Mouse (Mus musculus) liver, embryonic 14.5 days (tissue): ENCODE data around the gene Hist1h3f. TPM values are rescaled to one million over a fixed set of nuclear protein-coding genes. Genes with fewer than 3 reads are reported as not detected.

Experiments used
- ATAC-seq: fragments of 200-750 bp; cut with Nextera tagmentation; 2 replicates; pipeline ENCODE4 v1.8.0; 2017; ENCODE audit warnings: moderate number of reproducible peaks, mild to moderate bottlenecking, moderate library complexity; ENCODE audit not compliant: insufficient read depth
- DNase-seq, 3 experiments: peaks; one replicate each; pipeline ENCODE4 v3.0.0-alpha.2; 2012 to 2013; ENCODE audit warnings: low read depth in 3 of 3, low spot score in 3 of 3
- H3K27ac ChIP-seq: fragments of 300-500 bp; sonication (generic); 2 replicates; pipeline ENCODE4 v1.5.1; 2014; ENCODE audit warnings: moderate library complexity, mild to moderate bottlenecking, control low read depth, inconsistent platforms
- H3K27me3 ChIP-seq: fragments of 300-500 bp; sonication (generic); 2 replicates; pipeline ENCODE4 v1.6.1; 2014; ENCODE audit warnings: mild to moderate bottlenecking, low read length, moderate library complexity; ENCODE audit not compliant: control insufficient read depth, insufficient read depth
- H3K36me3 ChIP-seq: fragments of 300-500 bp; sonication (generic); replicated peaks from 2 replicates; pipeline ENCODE4 v1.6.1; 2014; ENCODE audit warnings: low read depth; ENCODE audit not compliant: control insufficient read depth, insufficient read depth
- H3K4me1 ChIP-seq, 2 experiments: fragments of 200-500 bp in 1 of 2; fragments of 300-500 bp in 1 of 2; sonication (generic) in 1 of 2; replicated peaks; 2 replicates each; pipeline ENCODE4 v1.6.1; 2012 to 2014; ENCODE audit warnings: antibody characterized with exemption in 1 of 2, inconsistent platforms in 1 of 2, low read length in 1 of 2; ENCODE audit not compliant: control insufficient read depth in 2 of 2, insufficient read depth in 2 of 2
- H3K4me2 ChIP-seq: fragments of 300-500 bp; sonication (generic); 2 replicates; pipeline ENCODE4 v1.6.1; 2014; ENCODE audit warnings: low read depth, mild to moderate bottlenecking, control low read depth, moderate library complexity
- H3K4me3 ChIP-seq, 2 experiments: fragments of 200-500 bp in 1 of 2; fragments of 300-500 bp in 1 of 2; sonication (generic) in 1 of 2; 2 replicates each; pipeline ENCODE4 v1.5.1; 2012 to 2014; ENCODE audit warnings: low read depth in 2 of 2, low read length in 2 of 2, mild to moderate bottlenecking in 2 of 2, control low read depth in 1 of 2, inconsistent platforms in 1 of 2, moderate library complexity in 1 of 2; ENCODE audit not compliant: insufficient read depth in 1 of 2
- H3K9ac ChIP-seq: fragments of 300-500 bp; sonication (generic); replicated peaks from 2 replicates; pipeline ENCODE4 v1.6.1; 2014; ENCODE audit warnings: mild to moderate bottlenecking, control low read depth, moderate library complexity
- H3K9me3 ChIP-seq: fragments of 300-500 bp; sonication (generic); 2 replicates; pipeline ENCODE4 v1.6.1; 2016; ENCODE audit warnings: low read length, mixed read lengths; ENCODE audit not compliant: control insufficient read depth
- CTCF ChIP-seq: IDR thresholded peaks from 2 replicates; pipeline ENCODE4 v1.5.1; 2016; ENCODE audit warnings: antibody characterized with exemption, low read depth, control low read depth
- EP300 ChIP-seq: IDR thresholded peaks from 2 replicates; pipeline ENCODE4 v1.6.1; 2016; ENCODE audit warnings: antibody characterized with exemption, low read depth
- WGBS: fragments of 180-500 bp; shearing (Covaris S2); extraction: QIAGEN DNeasy Blood & Tissue Kit; methylation state at CpG from one replicate; pipeline ENCODE4 v1.1.7; 2014; ENCODE audit not compliant: insufficient replicate concordance; 5-methylcytosine and 5-hydroxymethylcytosine counted together
- polyA plus RNA-seq, 2 experiments: library from polyadenylated mRNA; depleted of rRNA in 1 of 2; stranded (reverse) in 1 of 2; unstranded in 1 of 2; fragments of >200 nt; fragmentation: Nextera tagmentation in 1 of 2; extraction: Ambion mirVana in 1 of 2; gene quantifications; 2 replicates each; pipeline versions ENCODE4 v1.2.1 to v1.2.3; 2012 to 2014

Gene Hist1h3f
- polyA plus RNA-seq, 2 experiments, result 1.1 to 5.1 TPM

- ATAC-seq (no peak), DNase-seq (no peak)
- peak overlapping the region; percentile 60 to 64 for H3K4me3 ChIP-seq
- peak overlapping the region; percentile 57 for H3K27ac ChIP-seq
- H3K9ac ChIP-seq, result peak overlapping the region; percentile 49
- peaks cover 7 to 19% of the 10 kb centered on the region in 2 experiments for H3K4me1 ChIP-seq
- TF ChIP-seq EP300 (no peak), CTCF (no peak)
- WGBS, result 0% methylated on average over 6 of the region's 6 CpGs
- H3K4me2 ChIP-seq, result peak overlapping the region; percentile 99
- no peaks in the 10 kb centered on the region for H3K9me3 ChIP-seq
- H3K36me3 ChIP-seq, result no peaks in the 10 kb centered on the region
- H3K27me3 ChIP-seq, result no peaks in the 10 kb centered on the region
Measured at GRCm38 (mm10) chr13:23518295-23518603, 25.6 kb upstream of the Hist1h3f start.

GRCm38 (mm10) chr13:23518885-23519284 lies 25.0 kb upstream of the Hist1h3f start:
- Histone ChIP-seq H3K36me3 (no peaks in the 10 kb centered on the region), H3K4me1 (peaks cover 7 to 19% of the 10 kb centered on the region in 2 experiments), H3K9me3 (no peaks in the 10 kb centered on the region), H3K4me2 (peak overlapping the region; percentile 99), H3K4me3 (peak overlapping the region; percentile 45 to 64; a peak in 3 of 4 replicates), H3K27ac (peak overlapping the region; percentile 77), H3K9ac (peak overlapping the region; percentile 49), H3K27me3 (no peaks in the 10 kb centered on the region)
- peak; percentile 73 to 83 (median 75) for DNase-seq
- peak; percentile 66 for ATAC-seq
- 0% methylated on average over 6 of the region's 6 CpGs for WGBS
- TF ChIP-seq EP300, result no peak
- no peak for TF ChIP-seq CTCF

- peak; percentile 26; the same call in 1 of the 2 replicates for TF ChIP-seq EP300
- TF ChIP-seq CTCF, result no peak
- Histone ChIP-seq H3K9me3 (no peaks in the 10 kb centered on the region), H3K4me2 (peak overlapping the region; percentile 99), H3K27me3 (no peaks in the 10 kb centered on the region), H3K4me3 (peak overlapping the region; percentile 45 to 64), H3K9ac (peak overlapping the region; percentile 42), H3K4me1 (peaks cover 7 to 19% of the 10 kb centered on the region in 2 experiments), H3K27ac (peak overlapping the region; percentile 77), H3K36me3 (no peaks in the 10 kb centered on the region)
- WGBS, result under 1% methylated on average over 10 of the region's 10 CpGs
- ATAC-seq (peak; percentile 54), DNase-seq (peak in 2 of 3 experiments; percentile 73 to 78)
Measured at GRCm38 (mm10) chr13:23519416-23519815, 24.4 kb upstream of the Hist1h3f start.

- H3K9ac ChIP-seq, result peak overlapping the region; percentile 13; the same call in 1 of the 2 replicates
- no peaks in the 10 kb centered on the region for H3K36me3 ChIP-seq
- H3K9me3 ChIP-seq, result no peaks in the 10 kb centered on the region
- peaks cover 12 to 27% of the 10 kb centered on the region in 2 experiments for H3K4me1 ChIP-seq
- no peak for TF ChIP-seq EP300
- no peaks in the 10 kb centered on the region for H3K27me3 ChIP-seq
- WGBS, result under 1% methylated on average over 14 of the region's 14 CpGs
- H3K4me2 ChIP-seq, result peak overlapping the region; percentile 71
- ATAC-seq (peak; percentile 34; the same call in 1 of the 2 replicates), DNase-seq (peak in 2 of 3 experiments; percentile 69 to 70)
- no peak overlapping the region for H3K27ac ChIP-seq
- H3K4me3 ChIP-seq, result peak overlapping the region in 1 of 2 experiments; percentile 39; a peak in 2 of 4 replicates
Measured at GRCm38 (mm10) chr13:23521703-23522102, 22.1 kb upstream of the Hist1h3f start.

GRCm38 (mm10) chr13:23523976-23524375 lies 19.9 kb upstream of the Hist1h3f start:
- DNase-seq, result no peak
- no peaks in the 10 kb centered on the region for H3K9me3 ChIP-seq
- WGBS, result 30% methylated on average over 5 of the region's 5 CpGs
- no peak for ATAC-seq
- TF ChIP-seq CTCF (no peak), EP300 (no peak)
- no peak overlapping the region for H3K9ac ChIP-seq
- no peak overlapping the region for H3K4me2 ChIP-seq
- no peaks in the 10 kb centered on the region for H3K36me3 ChIP-seq
- H3K27ac ChIP-seq, result no peak overlapping the region
- peaks cover 12 to 24% of the 10 kb centered on the region in 2 experiments for H3K4me1 ChIP-seq
- no peak overlapping the region for H3K4me3 ChIP-seq
- no peaks in the 10 kb centered on the region for H3K27me3 ChIP-seq
